Mouse (Mus musculus) heart, adult 9 months (tissue): Measurements from ENCODE around the gene Polg.

ENCODE experiments used
- DNase-seq, 2 experiments: peaks; one replicate each; pipeline ENCODE4 v3.0.0; 2022; ENCODE audit warnings: low spot score in 2 of 2

Polg gene

GRCm38 (mm10) chr7:79465461-79466044 is 609 bp downstream of the Polg start:
- no peak for DNase-seq

- peak in 1 of 2 experiments; percentile 8 for DNase-seq
These were observed 1.3 kb downstream of the Polg start for GRCm38 (mm10) chr7:79464776-79465420.

GRCm38 (mm10) chr7:79463376-79464077 is 2.6 kb downstream of the Polg start:
- DNase-seq, result no peak

GRCm38 (mm10) chr7:79461721-79462120 is 4.4 kb downstream of the Polg start:
- no peak for DNase-seq

- DNase-seq, result no peak
These were observed 18.7 kb downstream of the Polg start for GRCm38 (mm10) chr7:79447486-79447885.

GRCm38 (mm10) chr7:79447048-79447447 is 19.1 kb downstream of the Polg start:
- no peak for DNase-seq

- DNase-seq, result no peak
These were observed 26.1 kb downstream of the Polg start for GRCm38 (mm10) chr7:79440035-79440434.

GRCm38 (mm10) chr7:79428243-79428642 is 37.9 kb downstream of the Polg start:
- DNase-seq, result no peak

- DNase-seq, result no peak
These were observed 40.4 kb downstream of the Polg start for GRCm38 (mm10) chr7:79425804-79426203.

GRCm38 (mm10) chr7:79422876-79423275 is 43.3 kb downstream of the Polg start:
- no peak for DNase-seq

- no peak for DNase-seq
These were observed 46.2 kb downstream of the Polg start for GRCm38 (mm10) chr7:79419950-79420349.

GRCm38 (mm10) chr7:79414449-79415375 is 51.5 kb downstream of the Polg start:
- no peak for DNase-seq

GRCm38 (mm10) chr7:79400296-79400695 is 65.9 kb downstream of the Polg start:
- no peak for DNase-seq

GRCm38 (mm10) chr7:79398971-79399370 is 67.2 kb downstream of the Polg start:
- no peak for DNase-seq

GRCm38 (mm10) chr7:79398426-79398825 is 67.7 kb downstream of the Polg start:
- DNase-seq, result no peak

GRCm38 (mm10) chr7:79397446-79397963 is 68.7 kb downstream of the Polg start:
- no peak for DNase-seq
